12 mouse cellular contexts compared by ENCODE assay signal in genomic region chr1:36883805-36884204, GRCm38 (mm10). TPM values are rescaled to one million over a fixed set of nuclear protein-coding genes. Genes with fewer than 3 reads are reported as not detected.
DNase-seq lines count a peak whose midpoint lies in the region; ATAC-seq and TF ChIP-seq lines count a peak whose summit lies in the region.
"Had no signal": no experiment of that assay in that cellular context is flagged by ENCODE, and none has a peak within 500 bp of the region (broad histone marks: within the 10 kb centered on the region; RNA-seq: fewer than 3 reads in every experiment).

No protein-coding gene starts in this region.

- H3K9ac ChIP-seq in lung, embryonic 14.5 days = 0 out of 2 replicates have a peak overlapping the region, but pooled peaks have one; percentile 9
- H3K9ac ChIP-seq in heart, postnatal 0 days (replicated peaks; ENCODE audit: low read depth, low read length) = no peak overlapping the region
- H3K9ac ChIP-seq: embryonic facial prominence, embryonic 12.5 days; liver, embryonic 15.5 days; neural tube, embryonic 12.5 days had no signal

- no peaks in the 10 kb centered on the region for H3K27me3 ChIP-seq in lung, embryonic 14.5 days (ENCODE audit: insufficient read depth, low read length)
- no peaks in the 10 kb centered on the region for H3K27me3 ChIP-seq in heart, postnatal 0 days (ENCODE audit: control insufficient read depth, insufficient read depth, low read length)
- H3K27me3 ChIP-seq: embryonic facial prominence, embryonic 12.5 days; liver, embryonic 15.5 days; neural tube, embryonic 12.5 days had no signal

- WGBS in lung, embryonic 14.5 days = 51% methylated on average over 2 of the region's 2 CpGs
- 68% methylated on average over 2 of the region's 2 CpGs for WGBS in heart, postnatal 0 days

- no peak for TF ChIP-seq CTCF in lung, embryonic 14.5 days (IDR thresholded peaks at IDR 0.05; ENCODE audit: low read depth)
- TF ChIP-seq CTCF in heart, postnatal 0 days (IDR thresholded peaks at IDR 0.05; ENCODE audit: low read depth) = no peak

- H3K4me2 ChIP-seq in lung, embryonic 14.5 days = no peak overlapping the region
- 0 out of 2 replicates have a peak overlapping the region, but pooled peaks have one; percentile 4 for H3K4me2 ChIP-seq in heart, postnatal 0 days (ENCODE audit: low read depth, low read length)
- H3K4me2 ChIP-seq: embryonic facial prominence, embryonic 12.5 days; liver, embryonic 15.5 days; neural tube, embryonic 12.5 days had no signal

- TF ChIP-seq EP300 in heart, postnatal 0 days (IDR thresholded peaks at IDR 0.05; ENCODE audit: low read depth) = no peak

- DNase-seq in lung, embryonic 14.5 days = peak; percentile 53
- no peak for DNase-seq in lung, postnatal 14 days
- DNase-seq in ZHBTc4 (ENCODE audit: low read depth, low spot score) = peak; percentile 56
- peak; percentile 55 for DNase-seq in heart, postnatal 0 days (ENCODE audit: low spot score)
- peak; percentile 38 for DNase-seq in naive thymus-derived CD4-positive, alpha-beta T cell, adult 2 months (ENCODE audit: low read depth)
- no peak for DNase-seq in frontal cortex, adult 2 months (ENCODE audit: extremely low spot score in 1 of 2, low spot score in 1 of 2)
- no peak for DNase-seq in cerebellum, adult 11-12 months

- H3K36me3 ChIP-seq in lung, embryonic 14.5 days (ENCODE audit: insufficient read depth) = peaks cover 21% of the 10 kb centered on the region
- H3K36me3 ChIP-seq in heart, postnatal 0 days (replicated peaks; ENCODE audit: control insufficient read depth, insufficient read depth, low read length) = peaks cover 9% of the 10 kb centered on the region

- H3K9me3 ChIP-seq in lung, embryonic 14.5 days (ENCODE audit: low read depth, low read length) = no peaks in the 10 kb centered on the region
- no peaks in the 10 kb centered on the region for H3K9me3 ChIP-seq in heart, postnatal 0 days (replicated peaks; ENCODE audit: control insufficient read depth, low read length)
- H3K9me3 ChIP-seq: embryonic facial prominence, embryonic 12.5 days; liver, embryonic 15.5 days; neural tube, embryonic 12.5 days had no signal

- ATAC-seq in lung, embryonic 14.5 days (ENCODE audit: insufficient read depth) = no peak
- no peak; the same call in 1 of the 2 replicates for ATAC-seq in heart, postnatal 0 days (ENCODE audit: insufficient read depth, low read depth)
- ATAC-seq: hindbrain, postnatal 0 days had no signal

- H3K27ac ChIP-seq in lung, embryonic 14.5 days (ENCODE audit: low read depth) = no peak overlapping the region
- peak overlapping the region; percentile 60 for H3K27ac ChIP-seq in heart, postnatal 0 days (ENCODE audit: low read depth)
- H3K27ac ChIP-seq: embryonic facial prominence, embryonic 12.5 days; left cerebral cortex, adult 2 months; liver, embryonic 15.5 days; neural tube, embryonic 12.5 days had no signal

- H3K4me3 ChIP-seq in lung, embryonic 14.5 days (ENCODE audit: low read depth, low read length) = no peak overlapping the region
- H3K4me3 ChIP-seq in heart, postnatal 0 days (ENCODE audit: low read depth, low read length) = no peak overlapping the region
- H3K4me3 ChIP-seq: embryonic facial prominence, embryonic 12.5 days; left cerebral cortex, adult 2 months; liver, embryonic 15.5 days; neural tube, embryonic 12.5 days had no signal

- peaks cover 10% of the 10 kb centered on the region; the same call in 1 of the 2 replicates for H3K4me1 ChIP-seq in lung, embryonic 14.5 days (ENCODE audit: insufficient read depth)
- peaks cover 53% of the 10 kb centered on the region for H3K4me1 ChIP-seq in heart, postnatal 0 days (ENCODE audit: control insufficient read depth, insufficient read depth)

RNA-seq across cellular contexts. Expression of gene Tmem131, which starts 59.7 kb away (rescaled TPM):
- 18.4 TPM in 2 replicates for polyA plus RNA-seq in lung, embryonic 14.5 days (2014; fragmentation: Nextera tagmentation; extraction: Ambion mirVana)
- total RNA-seq in heart, postnatal 0 days (2014; rRNA removed; ENCODE audit: low replicate concordance) = 10.1 and 11.3 TPM in 2 replicates
- 3.9 TPM in 2 replicates for polyA plus RNA-seq in heart, postnatal 0 days (2015; fragmentation: Nextera tagmentation; extraction: Ambion mirVana)
- polyA plus RNA-seq in frontal cortex, adult 2 months (2012; rRNA removed) = 42.4 and 44.8 TPM in 2 replicates

Comparison
In these comparisons a context has a peak if more than half of its experiments do, and no peak if none do; other contexts are left out.
1. DNase-seq: peak in lung, embryonic 14.5 days (single experiment), ZHBTc4 (single experiment), heart, postnatal 0 days (single experiment) and naive thymus-derived CD4-positive, alpha-beta T cell, adult 2 months (single experiment); none in lung, postnatal 14 days (single experiment), frontal cortex, adult 2 months (0 of 2) and cerebellum, adult 11-12 months (single experiment).